Mouse (Mus musculus) CD4-positive helper T cell, adult 2 months (primary cell): ENCODE results near the gene C530008M17Rik.

ENCODE experiments used
- DNase-seq: peaks from one replicate; pipeline ENCODE4 v3.0.0-alpha.2; 2012; ENCODE audit warnings: low read depth, missing footprints, low spot score

The C530008M17Rik gene

DNA sequence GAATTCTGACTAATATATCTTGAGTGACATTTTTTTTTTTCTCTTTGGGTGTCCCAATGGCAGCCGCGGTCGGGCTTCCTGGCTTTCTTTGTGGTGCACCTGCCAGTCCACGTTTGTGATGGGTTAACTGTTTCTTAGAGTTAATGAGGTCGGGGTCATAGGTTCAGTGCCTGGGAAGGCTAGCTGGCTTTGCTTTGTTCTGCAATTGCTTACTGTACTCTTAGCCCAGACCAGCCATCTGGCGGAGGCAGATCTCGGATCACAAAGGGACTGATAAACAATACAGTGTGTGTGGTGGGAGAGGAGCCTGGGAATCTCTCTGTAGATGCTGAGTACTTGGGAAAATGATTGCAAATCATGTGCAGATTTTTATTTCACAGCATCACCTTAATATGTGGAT lies 9.1 kb downstream of the C530008M17Rik start:
- no peak for DNase-seq

DNA sequence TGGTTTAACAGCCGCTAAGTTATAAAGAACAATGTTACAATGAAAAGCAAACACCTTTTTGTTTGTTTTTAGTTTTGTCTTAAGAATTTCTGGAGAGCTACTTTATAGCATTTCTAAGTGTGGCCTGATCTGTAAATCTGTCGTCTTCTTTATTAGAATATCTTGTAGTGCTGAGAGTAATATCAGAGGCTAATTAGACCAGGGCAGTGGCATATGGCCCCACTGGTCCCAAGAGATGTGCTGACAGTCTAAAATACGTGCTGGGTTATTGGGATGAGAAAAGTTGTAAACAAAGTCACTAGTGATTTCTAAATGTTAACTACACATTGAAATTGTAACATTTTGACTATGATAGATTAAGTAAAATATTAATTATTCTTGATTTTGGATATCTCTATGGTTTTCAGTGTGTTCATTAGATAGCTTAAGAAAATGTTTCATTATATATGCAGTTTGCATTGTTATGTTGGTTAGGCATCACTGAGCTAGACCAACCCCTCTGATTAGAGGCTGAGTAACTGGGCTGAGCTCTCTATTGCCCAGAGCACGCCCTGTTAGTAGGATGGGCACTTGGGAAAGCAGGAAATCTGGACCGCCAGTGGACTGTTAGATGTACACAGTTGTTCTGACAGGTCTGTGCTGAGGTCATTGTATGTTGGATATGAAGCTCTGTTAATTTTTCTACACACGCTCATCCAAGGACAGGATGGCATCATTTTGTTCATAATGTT lies 9.9 kb downstream of the C530008M17Rik start:
- DNase-seq = no peak

DNA sequence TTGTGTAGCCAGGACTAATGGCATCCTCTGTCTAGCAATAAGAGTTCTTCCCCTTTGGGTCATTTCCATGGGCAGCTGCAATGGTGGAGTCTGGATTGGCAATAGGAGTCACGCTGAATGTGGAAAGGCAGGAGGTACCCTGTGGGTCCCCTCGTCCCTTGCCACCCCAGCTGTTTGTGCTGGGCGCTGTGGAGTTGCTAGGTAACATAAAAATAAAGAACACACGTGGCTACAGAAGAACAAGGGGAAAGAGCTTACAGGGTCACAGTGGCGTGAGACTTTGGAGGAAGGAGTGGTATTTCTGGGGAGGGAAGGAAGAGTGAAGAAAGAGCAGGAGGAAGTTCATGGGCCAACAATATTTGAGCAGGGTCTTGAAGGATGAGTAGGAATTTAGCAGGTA lies 11.8 kb downstream of the C530008M17Rik start:
- DNase-seq = no peak

DNA sequence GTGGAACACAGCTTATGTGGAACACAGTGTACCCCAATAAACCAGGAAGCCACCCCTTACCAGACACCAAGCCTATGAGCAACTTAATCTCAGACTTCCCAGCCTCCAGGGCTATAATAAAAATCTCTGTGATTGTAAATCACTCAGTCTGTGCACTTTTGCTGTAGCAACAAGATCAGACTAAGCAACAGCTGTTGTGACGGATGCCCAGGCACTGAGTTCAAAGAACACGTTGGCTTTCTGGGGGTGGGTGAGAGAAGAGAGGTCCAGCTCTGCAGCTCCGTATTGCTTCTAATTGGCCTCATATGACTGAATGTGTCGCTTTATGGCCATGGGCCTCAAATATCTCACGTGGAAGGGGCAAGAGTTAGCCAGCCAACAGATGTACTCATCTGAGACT lies 12.2 kb downstream of the C530008M17Rik start:
- DNase-seq = no peak

DNA sequence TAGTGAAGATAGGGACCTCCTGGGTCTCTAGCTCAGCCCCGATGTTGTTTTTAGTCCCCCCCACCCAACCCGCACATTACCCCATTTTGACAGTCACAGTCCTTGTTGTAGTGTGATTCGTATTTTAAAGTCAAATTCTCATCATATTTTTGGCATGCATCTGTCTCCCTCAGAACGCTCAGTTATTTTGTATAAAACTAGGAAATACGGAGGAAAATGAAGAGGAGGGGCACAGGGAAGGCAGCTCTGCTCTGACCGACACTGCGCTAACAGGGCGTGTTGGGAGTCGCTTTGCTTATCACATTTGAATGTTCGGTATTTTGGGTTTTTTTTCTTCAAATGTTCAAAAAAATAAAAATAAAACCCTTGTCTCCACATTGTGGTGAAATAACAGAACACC lies 13.9 kb downstream of the C530008M17Rik start:
- DNase-seq = no peak

DNA sequence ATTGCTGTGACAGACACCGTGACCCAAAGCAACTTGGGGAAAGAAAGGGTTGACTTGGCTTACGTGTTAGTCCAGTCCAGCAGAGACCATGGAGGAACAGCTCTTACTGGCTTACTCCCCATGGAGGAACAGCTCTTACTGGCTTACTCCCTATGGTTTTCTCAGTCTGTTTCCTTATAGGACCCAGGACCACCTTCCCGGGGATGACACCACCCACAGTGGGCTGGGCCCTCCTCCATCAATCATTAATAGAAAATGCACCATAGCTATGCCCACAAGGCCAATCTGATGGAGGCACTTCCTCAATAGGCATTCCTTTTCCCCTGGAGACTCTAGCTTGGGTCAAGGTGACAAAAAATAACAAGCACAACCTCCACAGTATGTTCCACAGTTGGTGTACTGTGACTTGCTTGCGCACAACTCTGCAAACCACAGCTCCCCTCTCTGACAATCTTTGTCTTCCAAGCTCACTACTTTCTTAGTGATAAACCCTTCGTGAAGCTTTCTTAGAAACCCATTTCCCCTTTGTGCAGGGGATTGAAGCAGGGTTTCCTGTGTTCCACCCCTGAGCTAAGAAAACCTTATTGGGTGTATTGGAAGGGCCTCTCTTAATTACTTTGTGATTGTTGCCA lies 17.8 kb downstream of the C530008M17Rik start:
- no peak for DNase-seq

DNA sequence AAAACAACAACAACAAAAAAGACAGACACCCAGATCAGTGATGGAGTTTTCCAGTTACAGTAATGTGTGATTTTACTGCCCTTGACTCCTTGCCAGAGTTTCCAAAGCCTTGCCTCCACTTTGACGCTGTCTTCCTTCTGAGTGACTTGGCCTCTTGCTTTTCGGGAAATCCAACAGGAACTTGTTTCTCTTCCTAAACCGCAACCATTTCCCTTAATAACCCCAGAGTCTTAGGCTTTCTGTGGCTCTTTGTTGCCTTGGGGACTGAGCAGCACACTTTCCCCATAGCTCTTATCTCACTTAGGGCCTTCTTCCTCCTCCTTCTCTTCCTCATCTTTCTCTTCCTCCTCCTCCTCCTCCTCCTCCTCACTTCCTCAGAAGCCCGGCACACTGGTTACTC lies 19.1 kb downstream of the C530008M17Rik start:
- DNase-seq = no peak

DNA sequence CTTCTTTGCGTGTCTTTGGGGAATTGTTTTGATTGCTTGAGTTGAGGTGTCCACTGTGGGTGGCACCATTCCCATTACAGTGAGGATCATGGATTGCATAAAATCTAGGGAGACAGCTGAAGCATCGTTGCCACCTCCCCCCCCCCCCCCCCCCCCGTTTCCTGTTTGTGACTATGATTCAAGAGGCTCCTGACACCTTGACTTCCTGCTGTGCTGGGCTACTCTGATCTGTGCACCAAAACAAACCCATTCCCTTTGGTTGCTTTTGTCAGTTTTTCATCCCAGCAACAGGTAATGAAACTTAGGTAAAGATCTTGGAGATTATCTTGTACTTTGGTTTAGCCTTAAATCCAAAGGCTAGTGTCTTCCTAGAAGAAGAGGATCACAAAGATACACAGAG lies 24.6 kb downstream of the C530008M17Rik start:
- DNase-seq = peak; percentile 10

DNA sequence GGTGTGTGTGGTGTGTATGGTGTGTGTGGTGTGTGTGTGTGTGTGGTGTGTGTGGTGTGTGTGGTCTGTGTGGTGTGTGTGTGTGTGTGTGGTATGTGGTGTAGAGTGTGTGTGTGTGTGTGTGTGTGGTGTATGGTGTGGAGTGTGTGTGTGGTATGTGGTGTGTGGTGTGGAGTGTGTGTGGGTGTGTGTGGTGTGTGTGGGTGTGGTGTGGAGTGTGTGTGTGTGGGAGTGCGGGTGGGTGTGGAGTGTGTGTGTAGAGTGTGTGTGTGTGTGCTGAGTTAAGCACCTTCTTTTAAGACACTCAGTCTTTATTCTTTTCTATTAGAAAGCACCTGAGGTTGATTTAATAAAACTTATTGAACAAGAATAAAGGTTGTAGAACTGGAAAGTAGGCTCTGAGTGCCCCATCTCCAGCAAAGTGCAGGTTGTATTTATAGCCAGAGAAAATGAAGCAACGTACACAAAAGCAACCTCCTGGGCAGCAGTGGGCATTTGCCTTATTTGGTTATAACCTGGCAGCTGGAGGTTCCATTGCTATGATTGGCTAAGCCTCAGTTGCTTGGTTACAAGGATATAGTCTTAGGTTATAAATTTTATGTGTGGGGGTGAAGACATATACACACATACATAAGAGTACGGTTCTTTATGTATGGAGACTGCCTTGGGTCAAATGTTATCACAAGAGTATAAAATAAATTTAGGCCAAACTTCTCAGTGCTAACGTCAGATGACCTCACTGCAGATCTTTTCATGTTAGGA lies 25.8 kb downstream of the C530008M17Rik start:
- DNase-seq = no peak

DNA sequence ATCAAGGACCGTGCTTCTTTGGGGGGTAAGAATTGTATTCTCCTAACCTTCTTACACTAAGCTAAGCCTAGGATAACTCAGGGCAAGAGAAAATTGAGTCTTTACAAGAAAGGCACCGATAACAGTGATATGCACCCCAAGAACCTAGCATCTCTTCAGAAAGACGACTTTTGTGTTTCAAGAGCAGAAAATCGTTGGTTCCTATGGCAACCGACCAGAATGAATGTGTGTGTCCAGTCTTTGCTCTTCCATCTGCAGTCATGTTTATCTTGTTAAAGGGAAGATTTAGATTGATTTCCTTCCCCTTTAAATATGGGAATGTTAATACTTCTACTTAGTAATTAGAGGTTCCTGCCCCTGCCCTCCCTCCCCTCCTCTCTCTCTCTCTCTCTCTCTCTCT lies 27.1 kb downstream of the C530008M17Rik start:
- no peak for DNase-seq

DNA sequence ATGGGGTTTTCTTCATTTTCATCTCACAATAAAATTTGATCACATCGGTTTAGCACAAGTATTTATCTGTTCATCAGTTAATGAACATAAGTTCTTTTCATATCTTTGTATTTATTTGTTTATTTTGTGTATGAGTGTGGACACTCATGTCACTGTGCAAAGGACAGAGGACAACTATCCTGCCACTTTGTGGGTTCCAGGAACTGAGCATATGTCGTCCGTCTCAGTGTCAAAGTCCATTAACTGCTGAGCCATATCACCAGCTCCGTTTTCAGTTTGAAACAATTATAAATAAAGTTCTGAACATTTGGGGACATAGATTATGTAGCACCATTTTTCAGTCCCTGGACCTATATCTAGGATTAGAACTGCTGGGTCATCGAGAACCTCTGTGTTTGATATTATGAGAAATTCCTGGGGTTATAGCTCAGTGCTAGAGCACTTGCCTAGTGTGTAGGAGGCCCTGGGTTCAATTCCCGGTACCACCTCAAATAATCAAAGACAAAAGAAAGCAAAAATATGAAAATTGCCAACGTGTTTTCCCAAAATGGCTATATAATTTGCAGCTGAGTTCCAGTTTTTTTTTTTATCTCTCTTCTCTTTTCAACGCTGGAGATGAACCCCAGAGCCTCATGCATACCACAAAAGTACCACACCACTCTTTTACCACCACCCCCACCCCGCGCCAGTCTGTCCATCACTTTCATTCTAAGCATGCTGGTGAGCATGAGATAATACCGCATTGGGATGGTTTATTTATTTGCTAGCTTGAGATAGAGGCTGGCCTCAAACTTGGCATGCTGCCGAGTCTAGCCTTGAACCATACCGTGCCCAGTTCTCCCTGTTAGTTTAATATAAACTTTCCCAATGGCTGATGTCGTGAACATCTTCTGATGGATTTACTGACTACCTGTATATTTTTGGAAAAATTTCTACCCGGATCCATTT lies 28.6 kb downstream of the C530008M17Rik start:
- no peak for DNase-seq

DNA sequence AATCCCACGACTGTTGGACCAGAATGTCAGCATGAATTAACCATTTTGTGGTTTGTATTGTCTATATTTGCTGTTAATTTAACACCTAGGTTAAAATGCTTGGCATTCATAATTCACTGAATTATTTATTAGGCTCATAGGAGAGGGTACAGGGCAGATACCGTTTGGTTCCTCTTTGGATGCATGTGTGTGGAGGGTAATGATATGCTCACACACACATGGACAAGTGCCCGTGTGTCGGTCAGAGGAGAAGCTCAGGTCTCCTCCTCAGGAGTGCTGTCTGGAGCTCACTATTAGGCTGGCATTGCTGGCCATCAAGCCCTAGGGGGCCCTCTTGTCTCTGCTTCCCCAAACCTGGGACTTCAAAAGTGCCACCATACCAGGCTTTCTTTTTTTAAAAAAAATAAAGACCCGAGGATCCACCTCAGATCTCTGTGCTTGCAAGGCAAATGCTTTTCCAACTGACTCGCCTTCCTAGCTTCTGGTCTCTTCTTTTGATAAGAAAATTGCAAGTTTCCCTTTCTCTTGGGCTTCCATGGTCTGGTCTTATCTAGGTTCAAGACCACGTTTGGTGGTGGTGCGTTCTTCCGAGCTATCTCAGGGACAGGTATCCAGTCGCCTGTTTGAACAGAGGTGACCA lies 31.8 kb downstream of the C530008M17Rik start:
- DNase-seq = no peak

DNA sequence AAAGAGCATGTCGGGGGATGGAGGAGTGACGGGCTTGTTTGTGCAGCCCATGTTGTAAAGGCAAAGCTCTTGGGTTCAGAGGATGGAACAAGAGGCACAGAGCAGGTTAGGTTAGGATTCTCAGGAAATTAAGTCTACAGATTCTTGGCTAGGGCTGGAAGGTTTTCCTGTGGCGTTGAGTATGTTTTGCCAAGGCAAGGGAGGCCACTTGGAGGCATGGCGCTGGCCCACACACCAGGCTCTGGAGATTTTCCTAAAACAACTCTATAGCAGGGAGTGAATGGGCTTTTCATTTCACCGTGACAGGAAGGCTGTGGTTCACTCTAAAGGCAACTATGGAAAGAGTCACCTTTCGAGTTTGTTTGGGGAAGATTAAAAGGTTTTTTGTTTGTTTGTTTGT lies 32.3 kb downstream of the C530008M17Rik start:
- no peak for DNase-seq

DNA sequence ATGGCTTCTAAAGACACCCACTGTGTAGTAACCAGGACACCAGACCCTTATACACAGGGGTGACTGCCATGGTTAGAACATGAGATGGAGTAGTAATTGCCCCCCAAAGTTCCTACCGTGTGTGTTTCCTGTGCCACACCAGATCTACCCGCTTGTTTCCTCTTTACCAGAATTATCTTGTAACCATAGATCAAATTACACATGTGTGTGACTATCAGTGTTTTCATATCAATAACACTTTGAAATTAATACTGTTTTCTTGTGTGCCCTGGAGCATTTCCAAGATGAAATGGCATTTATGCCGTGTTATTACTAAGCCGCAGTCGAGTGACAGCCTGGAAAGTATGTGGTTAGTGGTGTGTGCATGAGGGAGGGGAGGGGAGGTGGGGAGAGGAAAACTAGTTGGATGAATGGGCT lies 33.9 kb downstream of the C530008M17Rik start:
- DNase-seq = no peak

DNA sequence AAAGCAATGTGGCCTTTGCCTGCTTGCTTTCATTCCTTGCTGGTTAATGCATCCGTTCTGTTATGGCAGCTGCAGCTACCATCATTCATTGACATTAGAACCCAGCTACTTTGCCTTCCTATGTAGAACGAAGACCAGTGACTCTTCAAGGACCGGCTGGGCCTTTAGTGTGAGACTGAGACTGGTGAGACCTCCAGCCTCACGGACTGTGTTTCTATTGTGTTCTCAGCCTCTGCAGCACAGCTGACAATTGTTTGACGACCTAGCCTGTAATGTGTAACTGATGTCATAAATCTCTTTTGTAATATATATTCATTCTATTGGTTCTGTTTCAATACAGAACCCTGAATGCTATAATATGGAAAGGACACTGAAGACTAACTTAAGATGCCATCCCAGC lies 34.9 kb downstream of the C530008M17Rik start:
- DNase-seq = no peak

DNA sequence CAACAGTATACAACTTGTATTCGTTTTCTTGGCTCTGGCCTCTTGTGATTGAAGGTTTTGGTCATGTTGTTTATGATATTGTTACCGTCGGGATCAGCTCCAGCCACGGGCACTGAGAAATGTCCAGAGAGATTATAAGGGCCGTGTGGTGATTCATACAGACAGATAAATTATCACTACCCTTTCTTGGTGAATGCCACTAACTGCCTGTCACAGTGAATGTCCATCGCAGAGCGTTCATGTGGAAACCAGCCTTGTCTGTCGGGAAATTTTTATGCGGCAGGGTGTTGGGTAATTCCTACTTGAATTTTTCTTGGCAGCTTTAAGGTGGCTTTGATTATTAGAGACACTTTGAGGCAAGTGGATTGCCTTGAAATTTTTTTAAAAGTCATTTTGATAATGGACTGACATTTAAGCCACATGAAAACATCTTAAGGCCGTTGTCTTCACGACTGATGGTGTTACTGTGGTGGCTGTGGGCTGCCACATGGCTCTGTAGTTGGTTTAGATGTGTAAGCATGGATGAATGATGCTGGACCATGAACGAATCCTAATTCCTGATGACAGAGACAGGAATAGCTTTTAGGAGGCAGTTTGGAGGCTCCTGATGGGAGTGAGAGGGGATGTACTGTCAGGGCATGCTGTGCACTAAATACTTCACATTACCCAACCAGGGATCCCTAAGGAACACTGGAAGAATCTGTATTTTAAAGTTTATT lies 35.6 kb downstream of the C530008M17Rik start:
- DNase-seq = no peak

DNA sequence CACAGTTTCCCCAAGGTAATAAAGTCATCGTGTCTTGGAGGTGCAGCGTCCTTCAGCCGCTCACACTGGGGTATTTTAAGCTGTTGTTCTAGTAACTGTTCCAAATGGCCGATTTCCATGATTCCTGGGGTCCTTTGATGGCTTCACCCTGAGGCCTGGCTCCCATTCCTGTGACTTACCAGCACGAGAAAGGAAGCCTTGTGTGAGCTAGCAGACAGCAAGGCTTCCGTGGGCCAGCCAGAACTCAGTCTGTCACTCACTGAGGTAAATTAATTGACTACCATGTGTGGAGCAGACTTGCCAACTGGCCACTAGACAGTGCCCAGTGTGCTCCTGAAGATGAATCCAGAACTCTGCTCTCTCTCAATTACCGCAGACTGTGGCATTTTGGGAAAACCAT lies 41.2 kb downstream of the C530008M17Rik start:
- DNase-seq = no peak

DNA sequence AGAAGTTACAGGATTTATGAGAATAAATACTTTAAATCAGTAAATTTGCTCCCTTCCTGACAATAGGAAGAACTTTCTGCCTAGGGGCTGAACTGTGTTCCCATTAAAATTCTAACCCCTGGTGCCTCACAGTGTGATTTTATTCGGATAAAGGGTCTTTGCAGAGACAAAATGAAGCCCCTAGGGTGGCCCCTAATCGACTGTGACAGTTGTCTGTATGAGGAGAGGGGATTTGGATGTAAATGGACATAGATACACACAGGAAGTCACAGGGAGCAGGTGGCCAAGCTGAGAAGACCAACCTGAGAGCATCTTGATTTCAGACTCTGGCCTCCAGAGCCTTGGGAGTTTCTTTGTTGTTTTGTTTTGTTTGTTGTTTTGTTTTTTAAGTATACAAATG lies 41.9 kb downstream of the C530008M17Rik start:
- DNase-seq = no peak

DNA sequence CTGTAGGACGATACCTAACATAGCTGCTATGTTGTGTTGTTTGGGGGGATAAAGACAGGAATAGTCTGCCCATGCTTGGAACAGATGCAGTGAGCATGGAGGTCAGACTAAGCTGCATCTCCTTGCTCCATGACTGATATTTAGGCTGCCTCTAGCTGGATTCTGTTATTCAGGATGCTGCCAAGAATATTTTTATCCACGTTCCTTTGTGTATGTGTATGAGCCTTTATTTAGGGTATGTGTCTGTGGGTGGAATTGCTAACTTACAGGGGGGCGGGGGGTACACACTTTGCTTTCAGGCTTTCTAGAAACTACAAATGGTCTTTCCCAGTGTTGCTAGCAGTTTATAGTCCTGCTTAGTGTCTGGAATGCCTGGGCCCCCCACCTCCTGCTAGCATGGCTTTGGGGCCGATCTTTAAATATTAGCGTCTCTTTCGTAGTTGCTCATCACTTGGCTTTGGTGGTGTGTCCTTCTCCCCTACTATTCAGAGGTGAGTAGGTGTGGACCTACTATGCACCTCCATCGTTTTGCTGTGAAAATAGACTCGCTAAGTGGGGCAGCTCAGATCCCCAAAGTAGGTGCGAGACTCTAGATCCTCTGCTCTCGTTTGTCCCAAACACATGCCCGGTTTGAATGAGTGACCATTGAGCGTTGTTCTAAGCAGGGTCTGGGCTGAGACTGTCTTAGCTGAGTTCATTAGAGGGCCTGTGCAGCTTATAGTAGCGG lies 45.0 kb downstream of the C530008M17Rik start:
- DNase-seq = no peak

DNA sequence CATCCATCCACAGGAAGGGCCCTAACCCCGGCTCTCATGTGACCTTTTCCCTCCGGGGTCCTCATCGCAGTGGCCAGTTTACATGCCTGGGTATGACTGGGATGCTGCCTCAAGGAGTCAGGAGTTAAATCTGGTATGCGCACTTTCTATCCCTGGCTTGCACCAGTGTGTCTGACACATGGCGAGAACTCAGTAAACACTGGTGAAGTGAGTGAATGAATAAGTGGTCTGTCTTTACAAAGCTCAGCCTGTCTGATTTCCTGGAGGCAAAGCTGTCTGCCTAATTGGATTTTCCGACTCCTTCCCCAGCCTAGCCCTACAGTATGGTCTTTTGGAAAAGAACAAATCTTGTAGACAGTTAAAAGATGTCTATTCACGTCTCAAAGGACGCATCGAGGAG lies 45.8 kb downstream of the C530008M17Rik start:
- DNase-seq = no peak
